Mouse (Mus musculus): ENCODE measurements around the gene Loxl1. TPM values are rescaled to one million over a fixed set of nuclear protein-coding genes. Genes with fewer than 3 reads are reported as not detected.

The Loxl1 gene
- total and polyA plus RNA-seq, 3 experiments = 22.1 to 59.7 (median 28.4) TPM

DNA sequence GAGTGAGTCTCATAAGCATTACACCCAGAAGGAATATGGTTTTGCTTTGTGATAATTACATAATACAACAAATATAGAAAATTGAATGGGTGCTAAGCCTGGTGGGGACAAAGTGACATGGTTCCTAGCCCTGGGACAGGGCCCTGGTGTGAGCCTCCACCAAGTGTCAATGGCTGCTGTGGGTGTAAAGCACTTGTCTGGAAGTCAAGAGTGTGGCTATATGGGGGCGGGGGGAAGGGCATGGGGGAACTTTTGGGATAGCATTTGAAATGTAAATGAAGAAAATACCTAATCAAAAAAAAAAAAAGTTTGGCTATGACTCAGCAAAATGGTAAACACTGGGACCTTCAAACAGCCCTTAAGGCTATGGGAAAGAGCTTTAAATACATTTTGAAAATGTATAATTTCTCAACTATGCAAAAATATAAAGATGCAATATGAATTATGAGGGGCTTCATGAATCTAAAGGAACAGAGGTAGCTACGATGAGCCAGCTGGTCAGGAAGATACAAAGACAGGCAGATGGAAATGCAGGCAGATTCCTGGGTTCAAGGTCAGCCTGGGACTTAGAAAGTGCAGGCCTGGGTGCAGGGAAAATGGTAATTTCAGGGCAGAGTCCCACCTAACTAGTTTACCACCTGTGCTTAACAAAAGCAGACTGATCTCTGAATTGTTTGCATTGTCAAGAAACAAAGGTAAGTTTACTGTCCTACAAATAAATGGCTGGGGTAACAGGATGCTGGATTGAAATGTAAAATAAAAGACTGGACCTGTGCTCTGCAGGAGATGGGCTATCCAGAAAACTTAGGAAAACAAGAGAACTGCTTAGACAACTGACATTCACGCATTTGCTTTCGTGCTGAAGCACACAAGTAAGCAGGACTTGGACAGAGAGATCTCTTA lies 33.9 kb downstream of the Loxl1 start:
- Histone ChIP-seq H3K4me3 (no peak overlapping the region), H3K4me1 (ENCODE audit: control insufficient read depth, insufficient read depth, low read length) (peaks cover 13% of the 10 kb centered on the region), H3K36me3 (ENCODE audit: control insufficient read depth, insufficient read depth, low read length) (peaks cover 5% of the 10 kb centered on the region; the same call in 1 of the 2 replicates), H3K79me2 (replicated peaks; ENCODE audit: control insufficient read depth, insufficient read depth, low read length) (no peaks in the 10 kb centered on the region), H3K27me3 (ENCODE audit: control insufficient read depth, insufficient read depth, low read length) (no peaks in the 10 kb centered on the region), H3K27ac (no peak overlapping the region), H3K9ac (ENCODE audit: low read depth, low read length) (no peak overlapping the region)
- intact Hi-C loops (cut with DNase I) = no loop called here
- WGBS = 76% methylated on average over 4 of the region's 4 CpGs
- no peak for DNase-seq
- no peak for TF ChIP-seq POLR2A (IDR thresholded peaks at IDR 0.05; ENCODE audit: insufficient read depth, low read depth, low read length)

DNA sequence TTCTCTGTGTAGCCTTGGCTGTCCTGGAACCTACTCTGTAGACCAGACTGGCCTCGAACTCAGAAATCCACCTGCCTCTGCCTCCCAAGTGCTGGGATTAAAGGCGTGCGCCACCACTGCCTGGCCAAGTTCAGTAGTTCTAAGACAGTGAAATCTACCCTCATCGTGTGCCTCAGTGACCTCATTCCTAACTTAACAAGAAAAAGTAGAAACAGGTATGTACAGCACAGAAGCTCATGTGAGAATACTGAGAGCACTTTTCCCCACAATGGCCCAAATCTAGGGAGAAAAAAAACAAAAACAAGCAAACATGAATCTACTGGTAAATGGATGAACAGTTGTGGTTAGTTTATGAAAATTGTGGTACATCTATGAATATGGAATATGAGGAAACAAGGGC lies 34.7 kb downstream of the Loxl1 start:
- WGBS = 93% methylated on average over 4 of the region's 4 CpGs
- no peaks in the 10 kb centered on the region for H3K27me3 ChIP-seq (ENCODE audit: control insufficient read depth, insufficient read depth, low read length)
- H3K9ac ChIP-seq (ENCODE audit: low read depth, low read length) = no peak overlapping the region
- intact Hi-C loops (cut with DNase I) = no loop called here
- H3K4me1 ChIP-seq (ENCODE audit: control insufficient read depth, insufficient read depth, low read length) = peaks cover 13% of the 10 kb centered on the region
- no peak overlapping the region for H3K4me3 ChIP-seq
- TF ChIP-seq EP300 (IDR thresholded peaks at IDR 0.05; ENCODE audit: insufficient read depth, low read depth, low read length) (no peak), CTCF (IDR thresholded peaks at IDR 0.05) (no peak), POLR2A (IDR thresholded peaks at IDR 0.05; ENCODE audit: insufficient read depth, low read depth, low read length) (no peak)
- H3K36me3 ChIP-seq (ENCODE audit: control insufficient read depth, insufficient read depth, low read length) = peaks cover 5% of the 10 kb centered on the region; the same call in 1 of the 2 replicates
- DNase-seq = no peak
- no peak overlapping the region for H3K27ac ChIP-seq
- no peaks in the 10 kb centered on the region for H3K79me2 ChIP-seq (replicated peaks; ENCODE audit: control insufficient read depth, insufficient read depth, low read length)

DNA sequence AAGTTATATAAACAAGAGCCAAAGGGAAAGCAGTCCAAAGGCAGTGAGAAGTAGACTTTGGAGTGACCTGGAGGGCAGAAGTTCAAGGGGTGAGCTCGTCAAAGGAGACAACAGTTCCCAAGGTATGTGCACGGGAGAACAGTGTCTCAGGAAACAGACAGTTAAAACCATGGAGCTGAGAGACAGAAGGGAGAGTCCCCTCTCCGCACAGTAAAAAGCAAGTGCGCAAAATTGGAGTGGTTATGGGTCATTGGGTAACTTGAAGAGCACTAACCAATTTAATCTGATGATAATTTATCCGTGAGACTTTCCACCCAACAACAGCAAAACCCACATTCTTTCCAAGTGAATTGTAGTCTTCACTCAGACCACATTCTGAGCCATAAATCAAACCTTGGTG lies 36.6 kb downstream of the Loxl1 start:
- 78% methylated on average over 5 of the region's 5 CpGs for WGBS
- Histone ChIP-seq H3K27me3 (ENCODE audit: control insufficient read depth, insufficient read depth, low read length) (no peaks in the 10 kb centered on the region), H3K27ac (peak overlapping the region; percentile 87; the same call in 1 of the 2 replicates)

DNA sequence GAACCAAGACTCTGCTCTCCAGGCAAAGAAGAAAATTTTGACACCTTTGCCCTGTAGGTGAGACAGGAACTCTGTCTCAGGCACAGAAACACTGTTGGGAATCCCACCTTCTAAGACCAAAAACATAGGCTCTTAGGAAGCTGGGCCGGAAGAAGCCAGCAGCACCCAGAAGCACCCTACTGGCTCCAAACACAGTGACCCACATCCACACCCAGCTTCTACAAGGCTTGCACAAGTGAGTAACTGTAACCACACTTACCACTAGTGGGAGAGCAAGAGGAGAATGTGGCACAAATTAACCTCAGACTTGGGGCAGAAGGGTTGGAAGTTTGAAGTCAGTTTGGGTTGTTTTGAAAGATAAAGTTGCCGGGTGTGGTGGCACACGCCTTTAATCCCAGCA lies 37.2 kb downstream of the Loxl1 start:
- WGBS = 57% methylated on average over 3 of the region's 3 CpGs
- H3K9ac ChIP-seq (ENCODE audit: low read depth, low read length) = peak overlapping the region; percentile 7
- no peak overlapping the region; the same call in 1 of the 2 replicates for H3K4me3 ChIP-seq

More for the DNA sequence above, 36.6 kb downstream of the Loxl1 start:
- Histone ChIP-seq H3K79me2 (replicated peaks; ENCODE audit: control insufficient read depth, insufficient read depth, low read length) (no peaks in the 10 kb centered on the region), H3K4me1 (ENCODE audit: control insufficient read depth, insufficient read depth, low read length) (peaks cover 15% of the 10 kb centered on the region), H3K4me3 (no peak overlapping the region), H3K9ac (ENCODE audit: low read depth, low read length) (no peak overlapping the region), H3K36me3 (ENCODE audit: control insufficient read depth, insufficient read depth, low read length) (peaks cover 5% of the 10 kb centered on the region; the same call in 1 of the 2 replicates)
- DNase-seq = no peak
- TF ChIP-seq CTCF (IDR thresholded peaks at IDR 0.05) = no peak
- no peak for TF ChIP-seq EP300 (IDR thresholded peaks at IDR 0.05; ENCODE audit: insufficient read depth, low read depth, low read length)
- no peak for TF ChIP-seq POLR2A (IDR thresholded peaks at IDR 0.05; ENCODE audit: insufficient read depth, low read depth, low read length)
- intact Hi-C loops (cut with DNase I) = no loop called here

GRCm38 (mm10) chr9:58275115-58275774 lies 37.7 kb downstream of the Loxl1 start:
- Histone ChIP-seq H3K27me3 (ENCODE audit: control insufficient read depth, insufficient read depth, low read length) (no peaks in the 10 kb centered on the region), H3K9ac (ENCODE audit: low read depth, low read length) (peak overlapping the region; percentile 7), H3K79me2 (replicated peaks; ENCODE audit: control insufficient read depth, insufficient read depth, low read length) (no peaks in the 10 kb centered on the region), H3K27ac (peak overlapping the region; percentile 87), H3K4me3 (peak overlapping the region; percentile 11; the same call in 1 of the 2 replicates), H3K4me1 (ENCODE audit: control insufficient read depth, insufficient read depth, low read length) (peaks cover 11% of the 10 kb centered on the region), H3K36me3 (ENCODE audit: control insufficient read depth, insufficient read depth, low read length) (peaks cover 5% of the 10 kb centered on the region; the same call in 1 of the 2 replicates)
- 4% methylated on average over 8 of the region's 8 CpGs for WGBS
- intact Hi-C loops (cut with DNase I) = no loop called here
- peak; percentile 44 to 56 for DNase-seq
- TF ChIP-seq POLR2A (IDR thresholded peaks at IDR 0.05; ENCODE audit: insufficient read depth, low read depth, low read length) (peak; percentile 54; the same call in 1 of the 2 replicates), EP300 (IDR thresholded peaks at IDR 0.05; ENCODE audit: insufficient read depth, low read depth, low read length) (0 out of 2 replicates have a peak, but pooled peaks have one; percentile 16), CTCF (IDR thresholded peaks at IDR 0.05) (no peak)

More for the DNA sequence above, 37.2 kb downstream of the Loxl1 start:
- Histone ChIP-seq H3K36me3 (ENCODE audit: control insufficient read depth, insufficient read depth, low read length) (peaks cover 5% of the 10 kb centered on the region; the same call in 1 of the 2 replicates), H3K27ac (peak overlapping the region; percentile 87), H3K79me2 (replicated peaks; ENCODE audit: control insufficient read depth, insufficient read depth, low read length) (no peaks in the 10 kb centered on the region), H3K4me1 (ENCODE audit: control insufficient read depth, insufficient read depth, low read length) (peaks cover 15% of the 10 kb centered on the region), H3K27me3 (ENCODE audit: control insufficient read depth, insufficient read depth, low read length) (no peaks in the 10 kb centered on the region)
- no peak for DNase-seq
- intact Hi-C loops (cut with DNase I) = no loop called here
- TF ChIP-seq CTCF (IDR thresholded peaks at IDR 0.05) (no peak), EP300 (IDR thresholded peaks at IDR 0.05; ENCODE audit: insufficient read depth, low read depth, low read length) (no peak), POLR2A (IDR thresholded peaks at IDR 0.05; ENCODE audit: insufficient read depth, low read depth, low read length) (no peak)

Data from heart, adult 2 months (tissue).